Mouse (Mus musculus): ENCODE results near the gene Krtcap2. TPM values are rescaled to one million over a fixed set of nuclear protein-coding genes. Genes with fewer than 3 reads are reported as not detected.
A peak's percentile ranks its signal among the peaks of the same experiment; 100 is the strongest.

Gene Krtcap2
- polyA plus RNA-seq, 1 experiment = 53.0 TPM

- DNase-seq (ENCODE audit: extremely low spot score in 1 of 2, low spot score in 1 of 2) = no peak
Observed at GRCm38 (mm10) chr3:89224796-89225195, 21.0 kb upstream of the Krtcap2 start.

GRCm38 (mm10) chr3:89225321-89225815 is 20.4 kb upstream of the Krtcap2 start:
- DNase-seq (ENCODE audit: extremely low spot score in 1 of 2, low spot score in 1 of 2) = no peak

GRCm38 (mm10) chr3:89225918-89226317 is 19.8 kb upstream of the Krtcap2 start:
- peak in 1 of 2 experiments; percentile 64 for DNase-seq (ENCODE audit: extremely low spot score in 1 of 2, low spot score in 1 of 2)

GRCm38 (mm10) chr3:89226361-89226760 is 19.4 kb upstream of the Krtcap2 start:
- no peak for DNase-seq (ENCODE audit: extremely low spot score in 1 of 2, low spot score in 1 of 2)

GRCm38 (mm10) chr3:89226900-89227299 is 18.9 kb upstream of the Krtcap2 start, which contains the start of gene Mtx1:
Gene Mtx1 (minus strand): TSS chr3:89227088.
- no peak for DNase-seq (ENCODE audit: extremely low spot score in 1 of 2, low spot score in 1 of 2)

- peak; percentile 91 to 94 for DNase-seq (ENCODE audit: extremely low spot score in 1 of 2, low spot score in 1 of 2)
Observed at GRCm38 (mm10) chr3:89227307-89228179, 18.2 kb upstream of the Krtcap2 start.

GRCm38 (mm10) chr3:89228180-89228549 is 17.6 kb upstream of the Krtcap2 start:
- DNase-seq (ENCODE audit: extremely low spot score in 1 of 2, low spot score in 1 of 2) = peak; percentile 55 to 92

GRCm38 (mm10) chr3:89228836-89229235 is 16.9 kb upstream of the Krtcap2 start, which contains the start of gene Muc1:
Gene Muc1 (plus strand): TSS chr3:89229057.
- no peak for DNase-seq (ENCODE audit: extremely low spot score in 1 of 2, low spot score in 1 of 2)

- no peak for DNase-seq (ENCODE audit: extremely low spot score in 1 of 2, low spot score in 1 of 2)
Observed at GRCm38 (mm10) chr3:89229276-89229675, 16.5 kb upstream of the Krtcap2 start.

- no peak for DNase-seq (ENCODE audit: extremely low spot score in 1 of 2, low spot score in 1 of 2)
Observed at GRCm38 (mm10) chr3:89230561-89230960, 15.2 kb upstream of the Krtcap2 start.

GRCm38 (mm10) chr3:89231345-89231744 is 14.4 kb upstream of the Krtcap2 start:
- no peak for DNase-seq (ENCODE audit: extremely low spot score in 1 of 2, low spot score in 1 of 2)

- no peak for DNase-seq (ENCODE audit: extremely low spot score in 1 of 2, low spot score in 1 of 2)
Observed at GRCm38 (mm10) chr3:89231772-89232275, 13.9 kb upstream of the Krtcap2 start.

- DNase-seq (ENCODE audit: extremely low spot score in 1 of 2, low spot score in 1 of 2) = no peak
Observed at GRCm38 (mm10) chr3:89232614-89233013, 13.2 kb upstream of the Krtcap2 start.

- DNase-seq (ENCODE audit: extremely low spot score in 1 of 2, low spot score in 1 of 2) = no peak
Observed at GRCm38 (mm10) chr3:89233562-89234110, 12.1 kb upstream of the Krtcap2 start.

- DNase-seq (ENCODE audit: extremely low spot score in 1 of 2, low spot score in 1 of 2) = peak in 1 of 2 experiments; percentile 57
Observed at GRCm38 (mm10) chr3:89236516-89236915, 9.2 kb upstream of the Krtcap2 start.

GRCm38 (mm10) chr3:89237682-89238081 is 8.1 kb upstream of the Krtcap2 start:
- no peak for DNase-seq (ENCODE audit: extremely low spot score in 1 of 2, low spot score in 1 of 2)

GRCm38 (mm10) chr3:89238494-89238893 is 7.3 kb upstream of the Krtcap2 start:
- DNase-seq (ENCODE audit: extremely low spot score in 1 of 2, low spot score in 1 of 2) = no peak

- peak in 1 of 2 experiments; percentile 79 for DNase-seq (ENCODE audit: extremely low spot score in 1 of 2, low spot score in 1 of 2)
Observed at GRCm38 (mm10) chr3:89242331-89242895, 3.4 kb upstream of the Krtcap2 start.

GRCm38 (mm10) chr3:89243609-89244008 is 2.2 kb upstream of the Krtcap2 start:
- DNase-seq (ENCODE audit: extremely low spot score in 1 of 2, low spot score in 1 of 2) = no peak

GRCm38 (mm10) chr3:89244158-89244981 is 1.4 kb upstream of the Krtcap2 start:
- DNase-seq (ENCODE audit: extremely low spot score in 1 of 2, low spot score in 1 of 2) = no peak

Data from frontal cortex, adult 2 months (tissue).